Mouse (Mus musculus): Measurements from ENCODE around the gene Rhof. TPM values are rescaled to one million over a fixed set of nuclear protein-coding genes. Genes with fewer than 3 reads are reported as not detected.

Rhof gene
- polyA plus RNA-seq (2014; fragmentation: Nextera tagmentation; extraction: Ambion mirVana): 1.6 and 2.0 TPM in 2 replicates

GRCm38 (mm10) chr5:123132308-123133071, at the start of gene Rhof:
Gene Rhof (minus strand): TSS chr5:123132692.
- WGBS: 2% methylated on average over 44 of the region's 44 CpGs
- peaks cover 21% of the 10 kb centered on the region for H3K4me1 ChIP-seq (ENCODE audit: control insufficient read depth, insufficient read depth, low read length)
- H3K27ac ChIP-seq (replicated peaks; ENCODE audit: low read depth, low read length): peak within 1 kb of the TSS; percentile 16
- peak within 1 kb of the TSS; percentile 51 for H3K9ac ChIP-seq (replicated peaks; ENCODE audit: low read length)
- peak within 1 kb of the TSS; percentile 74 for H3K4me2 ChIP-seq (ENCODE audit: low read depth, low read length)
- H3K36me3 ChIP-seq (replicated peaks; ENCODE audit: control insufficient read depth, insufficient read depth, low read depth, low read length): no peaks in the 10 kb centered on the region
- peak within 1 kb of the TSS; percentile 27 for H3K4me3 ChIP-seq (ENCODE audit: low read depth, low read length)
- DNase-seq (ENCODE audit: low spot score): peak; percentile 72
- H3K27me3 ChIP-seq (ENCODE audit: control insufficient read depth, insufficient read depth, low read length): no peaks in the 10 kb centered on the region
- no peaks in the 10 kb centered on the region for H3K9me3 ChIP-seq (replicated peaks; ENCODE audit: control insufficient read depth, low read length)
- ATAC-seq (replicated peaks; ENCODE audit: insufficient number of reproducible peaks, low FRiP score, low TSS enrichment, low read depth): peak; percentile 41; the same call in 1 of the 2 replicates

GRCm38 (mm10) chr5:123181536-123181935, 49.0 kb upstream of the Rhof start:
- ATAC-seq (replicated peaks; ENCODE audit: insufficient number of reproducible peaks, low FRiP score, low TSS enrichment, low read depth) (no peak), DNase-seq (ENCODE audit: low spot score) (no peak)
- H3K36me3 ChIP-seq (replicated peaks; ENCODE audit: control insufficient read depth, insufficient read depth, low read depth, low read length): no peaks in the 10 kb centered on the region
- no peaks in the 10 kb centered on the region for H3K27me3 ChIP-seq (ENCODE audit: control insufficient read depth, insufficient read depth, low read length)
- H3K9me3 ChIP-seq (replicated peaks; ENCODE audit: control insufficient read depth, low read length): no peaks in the 10 kb centered on the region
- H3K9ac ChIP-seq (replicated peaks; ENCODE audit: low read length): no peak overlapping the region
- H3K4me2 ChIP-seq (ENCODE audit: low read depth, low read length): no peak overlapping the region
- H3K27ac ChIP-seq (replicated peaks; ENCODE audit: low read depth, low read length): no peak overlapping the region
- no peak overlapping the region for H3K4me3 ChIP-seq (ENCODE audit: low read depth, low read length)
- no peaks in the 10 kb centered on the region for H3K4me1 ChIP-seq (ENCODE audit: control insufficient read depth, insufficient read depth, low read length)
- 74% methylated on average over 6 of the region's 6 CpGs for WGBS

- ATAC-seq (replicated peaks; ENCODE audit: insufficient number of reproducible peaks, low FRiP score, low TSS enrichment, low read depth) (no peak), DNase-seq (ENCODE audit: low spot score) (no peak)
- H3K9me3 ChIP-seq (replicated peaks; ENCODE audit: control insufficient read depth, low read length): no peaks in the 10 kb centered on the region
- H3K27ac ChIP-seq (replicated peaks; ENCODE audit: low read depth, low read length): no peak overlapping the region
- H3K36me3 ChIP-seq (replicated peaks; ENCODE audit: control insufficient read depth, insufficient read depth, low read depth, low read length): no peaks in the 10 kb centered on the region
- no peak overlapping the region for H3K4me2 ChIP-seq (ENCODE audit: low read depth, low read length)
- WGBS: 91% methylated on average over 15 of the region's 15 CpGs
- no peaks in the 10 kb centered on the region for H3K4me1 ChIP-seq (ENCODE audit: control insufficient read depth, insufficient read depth, low read length)
- no peak overlapping the region for H3K9ac ChIP-seq (replicated peaks; ENCODE audit: low read length)
- H3K27me3 ChIP-seq (ENCODE audit: control insufficient read depth, insufficient read depth, low read length): no peaks in the 10 kb centered on the region
- no peak overlapping the region for H3K4me3 ChIP-seq (ENCODE audit: low read depth, low read length)
Observed at GRCm38 (mm10) chr5:123180390-123180789, 47.9 kb upstream of the Rhof start.

GRCm38 (mm10) chr5:123178792-123179191, 46.3 kb upstream of the Rhof start:
- WGBS: 87% methylated on average over 5 of the region's 5 CpGs
- no peaks in the 10 kb centered on the region for H3K4me1 ChIP-seq (ENCODE audit: control insufficient read depth, insufficient read depth, low read length)
- H3K4me2 ChIP-seq (ENCODE audit: low read depth, low read length): no peak overlapping the region
- no peaks in the 10 kb centered on the region for H3K27me3 ChIP-seq (ENCODE audit: control insufficient read depth, insufficient read depth, low read length)
- H3K9ac ChIP-seq (replicated peaks; ENCODE audit: low read length): no peak overlapping the region
- H3K36me3 ChIP-seq (replicated peaks; ENCODE audit: control insufficient read depth, insufficient read depth, low read depth, low read length): no peaks in the 10 kb centered on the region
- H3K4me3 ChIP-seq (ENCODE audit: low read depth, low read length): no peak overlapping the region
- ATAC-seq (replicated peaks; ENCODE audit: insufficient number of reproducible peaks, low FRiP score, low TSS enrichment, low read depth) (no peak), DNase-seq (ENCODE audit: low spot score) (no peak)
- H3K27ac ChIP-seq (replicated peaks; ENCODE audit: low read depth, low read length): no peak overlapping the region
- H3K9me3 ChIP-seq (replicated peaks; ENCODE audit: control insufficient read depth, low read length): no peaks in the 10 kb centered on the region

GRCm38 (mm10) chr5:123171646-123172350, 39.3 kb upstream of the Rhof start:
- 12% methylated on average over 22 of the region's 22 CpGs for WGBS
- DNase-seq (ENCODE audit: low spot score) (peak; percentile 92), ATAC-seq (replicated peaks; ENCODE audit: insufficient number of reproducible peaks, low FRiP score, low TSS enrichment, low read depth) (peak; percentile 83)
- Histone ChIP-seq H3K4me3 (ENCODE audit: low read depth, low read length) (peak overlapping the region; percentile 23), H3K4me1 (ENCODE audit: control insufficient read depth, insufficient read depth, low read length) (peaks cover 3% of the 10 kb centered on the region; the same call in 1 of the 2 replicates), H3K27me3 (ENCODE audit: control insufficient read depth, insufficient read depth, low read length) (no peaks in the 10 kb centered on the region), H3K9ac (replicated peaks; ENCODE audit: low read length) (0 out of 2 replicates have a peak overlapping the region, but pooled peaks have one; percentile 9), H3K9me3 (replicated peaks; ENCODE audit: control insufficient read depth, low read length) (no peaks in the 10 kb centered on the region), H3K4me2 (ENCODE audit: low read depth, low read length) (peak overlapping the region; percentile 42), H3K27ac (replicated peaks; ENCODE audit: low read depth, low read length) (no peak overlapping the region), H3K36me3 (replicated peaks; ENCODE audit: control insufficient read depth, insufficient read depth, low read depth, low read length) (no peaks in the 10 kb centered on the region)

GRCm38 (mm10) chr5:123170365-123170764, 37.9 kb upstream of the Rhof start:
- Histone ChIP-seq H3K4me3 (ENCODE audit: low read depth, low read length) (no peak overlapping the region), H3K27ac (replicated peaks; ENCODE audit: low read depth, low read length) (no peak overlapping the region), H3K9ac (replicated peaks; ENCODE audit: low read length) (no peak overlapping the region), H3K36me3 (replicated peaks; ENCODE audit: control insufficient read depth, insufficient read depth, low read depth, low read length) (peaks cover 7% of the 10 kb centered on the region), H3K9me3 (replicated peaks; ENCODE audit: control insufficient read depth, low read length) (no peaks in the 10 kb centered on the region), H3K27me3 (ENCODE audit: control insufficient read depth, insufficient read depth, low read length) (no peaks in the 10 kb centered on the region), H3K4me1 (ENCODE audit: control insufficient read depth, insufficient read depth, low read length) (peaks cover 3% of the 10 kb centered on the region; the same call in 1 of the 2 replicates), H3K4me2 (ENCODE audit: low read depth, low read length) (no peak overlapping the region)
- 65% methylated on average over 9 of the region's 9 CpGs for WGBS
- ATAC-seq (replicated peaks; ENCODE audit: insufficient number of reproducible peaks, low FRiP score, low TSS enrichment, low read depth): no peak
- DNase-seq (ENCODE audit: low spot score): no peak

- 83% methylated on average over 5 of the region's 5 CpGs for WGBS
Observed at GRCm38 (mm10) chr5:123169284-123169683, 36.8 kb upstream of the Rhof start, which contains the start of gene Psmd9. Gene Psmd9 (plus strand): TSS chr5:123169413.

GRCm38 (mm10) chr5:123167591-123167990, 35.1 kb upstream of the Rhof start:
- WGBS: 79% methylated on average over 5 of the region's 5 CpGs
- no peak overlapping the region for H3K9ac ChIP-seq (replicated peaks; ENCODE audit: low read length)
- no peak overlapping the region for H3K27ac ChIP-seq (replicated peaks; ENCODE audit: low read depth, low read length)
- DNase-seq (ENCODE audit: low spot score): no peak
- H3K4me1 ChIP-seq (ENCODE audit: control insufficient read depth, insufficient read depth, low read length): peaks cover 3% of the 10 kb centered on the region; the same call in 1 of the 2 replicates
- no peaks in the 10 kb centered on the region for H3K27me3 ChIP-seq (ENCODE audit: control insufficient read depth, insufficient read depth, low read length)
- no peaks in the 10 kb centered on the region for H3K9me3 ChIP-seq (replicated peaks; ENCODE audit: control insufficient read depth, low read length)
- ATAC-seq (replicated peaks; ENCODE audit: insufficient number of reproducible peaks, low FRiP score, low TSS enrichment, low read depth): no peak
- H3K36me3 ChIP-seq (replicated peaks; ENCODE audit: control insufficient read depth, insufficient read depth, low read depth, low read length): peaks cover 17% of the 10 kb centered on the region
- no peak overlapping the region for H3K4me3 ChIP-seq (ENCODE audit: low read depth, low read length)
- no peak overlapping the region for H3K4me2 ChIP-seq (ENCODE audit: low read depth, low read length)

More at GRCm38 (mm10) chr5:123169284-123169683, 36.8 kb upstream of the Rhof start, which contains the start of gene Psmd9:
- no peak within 1 kb of the TSS for H3K4me3 ChIP-seq (ENCODE audit: low read depth, low read length)
- H3K9ac ChIP-seq (replicated peaks; ENCODE audit: low read length): no peak within 1 kb of the TSS
- H3K27me3 ChIP-seq (ENCODE audit: control insufficient read depth, insufficient read depth, low read length): no peaks in the 10 kb centered on the region
- H3K36me3 ChIP-seq (replicated peaks; ENCODE audit: control insufficient read depth, insufficient read depth, low read depth, low read length): peaks cover 7% of the 10 kb centered on the region
- no peaks in the 10 kb centered on the region for H3K9me3 ChIP-seq (replicated peaks; ENCODE audit: control insufficient read depth, low read length)
- H3K27ac ChIP-seq (replicated peaks; ENCODE audit: low read depth, low read length): no peak within 1 kb of the TSS
- ATAC-seq (replicated peaks; ENCODE audit: insufficient number of reproducible peaks, low FRiP score, low TSS enrichment, low read depth) (no peak), DNase-seq (ENCODE audit: low spot score) (no peak)
- H3K4me2 ChIP-seq (ENCODE audit: low read depth, low read length): no peak within 1 kb of the TSS
- peaks cover 3% of the 10 kb centered on the region; the same call in 1 of the 2 replicates for H3K4me1 ChIP-seq (ENCODE audit: control insufficient read depth, insufficient read depth, low read length)
